Mouse (Mus musculus) brain, embryonic 18.5 days (tissue): ENCODE data around the gene Bcas1.

Experiments
- DNase-seq: peaks from one replicate; pipeline ENCODE4 v3.0.0-alpha.2; 2012; ENCODE audit warnings: low read depth, low spot score

Bcas1 gene

GRCm38 (mm10) chr2:170349096-170349495, 78.5 kb downstream of the Bcas1 start:
- no peak for DNase-seq

DNA sequence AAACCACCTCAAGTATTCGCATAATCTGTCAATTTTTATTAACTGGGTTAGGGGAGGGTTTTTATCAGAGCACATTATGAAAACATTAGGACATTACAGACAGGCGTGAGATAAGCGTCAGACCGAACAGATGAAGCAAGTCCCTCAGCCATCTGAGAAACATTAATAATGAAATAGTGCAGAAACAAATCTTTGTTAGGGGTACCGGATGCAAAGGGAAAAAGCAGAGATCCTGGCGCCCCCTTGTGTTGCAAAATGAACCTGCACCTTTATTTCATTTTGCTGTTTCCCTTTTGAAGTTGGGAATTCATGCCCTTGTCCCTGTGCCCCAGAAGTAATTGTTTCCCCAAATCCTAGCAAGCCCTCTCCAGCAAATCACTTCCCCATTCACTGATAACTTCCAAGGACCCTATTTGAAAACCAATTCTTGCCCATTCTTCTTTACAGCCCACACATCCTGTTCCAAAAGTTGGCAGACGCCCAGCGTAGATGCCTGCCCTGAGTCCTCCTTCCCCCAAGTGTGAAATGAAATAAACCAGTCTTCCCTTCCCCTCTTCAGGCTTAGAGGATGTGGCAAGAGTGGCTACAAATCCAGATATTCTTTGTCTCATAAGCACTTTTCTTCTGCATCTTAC, 80.4 kb downstream of the Bcas1 start:
- DNase-seq: no peak

DNA sequence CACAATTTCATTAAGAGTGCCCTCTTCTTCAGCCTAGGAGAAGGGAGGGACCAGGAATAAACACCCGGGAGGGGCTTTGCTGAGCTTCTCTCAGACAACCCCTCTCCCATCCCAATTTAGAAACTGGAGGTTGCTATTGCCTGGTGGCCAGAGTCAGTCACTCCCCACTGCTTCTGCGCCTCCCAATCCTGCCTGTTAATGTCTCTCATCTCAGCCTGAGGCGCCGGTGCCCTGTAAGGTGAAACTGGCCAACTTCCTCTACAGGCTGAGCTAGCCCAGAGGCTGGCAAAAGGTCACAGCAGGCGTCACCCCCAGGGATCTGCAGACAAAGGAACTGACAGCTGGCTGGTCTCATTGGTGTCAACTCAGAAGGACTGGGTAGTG, 82.2 kb downstream of the Bcas1 start:
- no peak for DNase-seq

- no peak for DNase-seq
These were observed 82.9 kb downstream of the Bcas1 start for GRCm38 (mm10) chr2:170344502-170345409.

DNA sequence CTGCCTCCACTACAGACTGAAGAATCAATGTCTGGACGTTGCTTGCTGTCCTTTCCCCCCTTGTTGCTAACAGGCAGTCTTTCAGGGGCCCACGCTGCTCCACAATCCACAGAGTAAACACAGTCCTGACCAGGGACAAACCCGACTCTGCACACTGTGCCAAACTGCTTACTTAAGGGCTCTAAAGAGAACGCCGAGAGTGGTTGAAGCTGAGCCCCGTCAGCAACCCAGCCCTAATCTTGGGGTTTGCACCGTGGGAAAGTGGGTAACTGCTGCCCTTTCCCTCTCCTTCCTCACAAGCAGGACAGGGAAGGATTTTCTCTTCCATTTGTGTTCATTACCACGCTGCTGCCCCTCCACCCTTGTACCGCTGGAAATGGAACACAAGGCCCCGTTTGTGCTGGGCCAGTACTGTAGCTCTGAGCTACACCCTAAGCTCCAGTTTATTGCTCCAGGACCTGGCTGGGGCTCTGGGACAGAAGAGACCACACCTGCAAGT, 83.8 kb downstream of the Bcas1 start:
- no peak for DNase-seq

DNA sequence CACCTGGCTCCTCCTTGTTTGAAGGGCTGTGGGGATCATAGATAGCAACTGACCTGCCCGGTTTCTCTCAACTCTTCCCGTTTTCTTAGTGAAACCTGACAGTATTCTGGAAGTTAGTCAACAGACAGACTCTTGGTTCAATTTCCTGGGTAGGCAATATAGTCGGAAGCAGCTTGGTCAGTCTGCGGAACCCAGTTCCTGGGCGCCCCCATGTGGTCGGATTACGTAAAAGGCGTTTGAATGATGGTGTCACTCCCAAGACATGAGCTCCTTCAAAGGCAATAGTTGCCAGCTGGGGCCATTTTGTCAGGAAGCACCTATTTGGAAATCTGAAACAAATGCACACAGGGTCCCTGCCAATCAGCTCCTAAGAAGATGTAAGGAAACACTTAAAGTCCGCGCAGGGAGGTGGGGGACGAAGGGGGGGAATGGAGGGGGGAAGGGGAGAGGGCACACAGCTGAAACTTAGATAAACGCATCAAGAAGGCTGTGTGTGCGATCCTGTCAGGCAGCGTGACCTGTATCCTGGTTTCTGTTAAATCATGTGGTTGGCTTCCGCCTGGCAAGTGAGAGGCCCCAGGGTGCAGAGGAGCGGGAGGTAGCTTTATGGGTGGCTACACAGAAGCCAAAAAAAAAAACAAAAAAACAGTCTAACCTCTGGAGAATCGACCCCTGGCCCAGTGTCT, 84.4 kb downstream of the Bcas1 start:
- no peak for DNase-seq

DNA sequence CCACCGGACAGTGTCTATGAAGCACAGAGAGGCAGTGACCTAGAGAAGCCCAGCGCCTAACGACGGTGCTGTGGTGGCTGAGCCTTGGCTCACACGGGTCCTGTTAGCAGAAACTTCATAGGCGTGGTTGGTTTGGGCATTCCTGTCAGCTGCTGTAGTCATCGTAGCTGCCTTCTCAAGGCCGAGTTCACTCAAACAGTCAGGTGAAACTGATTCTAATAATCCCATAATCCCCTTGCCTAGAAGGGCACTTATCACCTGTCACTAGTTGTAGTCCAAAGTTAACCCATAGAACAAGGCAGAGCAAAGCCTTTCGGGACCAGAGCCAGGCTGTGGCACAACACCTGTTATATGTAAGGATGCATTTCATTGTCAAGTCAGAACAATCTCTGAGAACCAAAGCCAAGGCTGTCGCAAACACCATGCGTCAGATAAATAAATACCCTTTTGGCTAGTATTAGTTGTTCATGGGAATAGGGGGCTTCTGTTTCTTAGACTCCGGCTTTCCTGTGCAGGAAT, 85.3 kb downstream of the Bcas1 start:
- no peak for DNase-seq

- DNase-seq: no peak
These were observed 86.5 kb downstream of the Bcas1 start for GRCm38 (mm10) chr2:170341179-170341578.

- DNase-seq: no peak
These were observed 91.3 kb downstream of the Bcas1 start for GRCm38 (mm10) chr2:170336266-170336760.

GRCm38 (mm10) chr2:170335168-170335567, 92.5 kb downstream of the Bcas1 start:
- DNase-seq: no peak

- no peak for DNase-seq
These were observed 95.8 kb downstream of the Bcas1 start for GRCm38 (mm10) chr2:170331870-170332269.

DNA sequence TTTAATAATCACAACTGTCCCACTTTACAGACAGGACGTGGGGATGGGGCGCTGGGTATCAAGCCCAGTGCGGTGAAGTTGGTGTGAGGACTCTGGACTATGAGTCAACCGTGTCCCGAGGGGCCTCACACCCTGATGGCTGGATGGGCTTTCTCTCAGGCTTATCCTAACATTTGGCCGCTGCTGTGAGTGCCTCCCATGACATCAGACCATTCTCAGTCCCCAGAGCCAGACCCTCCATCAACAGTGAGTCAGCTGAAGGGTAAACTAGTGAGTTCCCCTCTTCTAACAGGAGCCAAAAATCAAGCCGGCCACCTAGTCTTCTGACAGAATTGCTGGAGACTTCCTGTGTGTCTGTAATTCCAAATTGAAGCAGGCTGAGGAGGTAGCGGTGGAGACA, 97.2 kb downstream of the Bcas1 start:
- DNase-seq: no peak

- DNase-seq: no peak
These were observed 97.7 kb downstream of the Bcas1 start for GRCm38 (mm10) chr2:170329921-170330320.

GRCm38 (mm10) chr2:170323925-170324347, 103.7 kb downstream of the Bcas1 start:
- no peak for DNase-seq

GRCm38 (mm10) chr2:170322013-170322414, 105.6 kb downstream of the Bcas1 start:
- no peak for DNase-seq

DNA sequence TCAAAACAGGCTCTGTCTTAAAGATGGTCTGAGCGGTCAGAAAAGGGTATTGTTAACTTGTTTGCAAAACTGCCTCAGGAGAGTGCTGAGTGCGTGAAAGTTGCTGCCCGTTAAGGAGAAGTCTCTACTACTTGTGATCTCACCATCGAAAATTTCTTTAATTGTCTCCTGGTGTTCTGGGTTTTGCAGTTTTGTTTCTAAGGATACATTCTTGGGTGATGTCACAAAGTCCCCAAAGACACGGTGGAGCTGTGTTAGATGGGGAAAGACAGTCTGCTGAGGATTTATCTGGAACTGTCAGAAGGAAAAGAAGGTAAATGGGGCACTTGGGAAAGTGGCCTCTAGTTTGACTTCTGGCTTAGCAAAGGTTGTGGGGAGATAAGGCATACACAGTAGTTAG, 106.1 kb downstream of the Bcas1 start:
- DNase-seq: no peak

- no peak for DNase-seq
These were observed 107.8 kb downstream of the Bcas1 start for GRCm38 (mm10) chr2:170319533-170320463.

DNA sequence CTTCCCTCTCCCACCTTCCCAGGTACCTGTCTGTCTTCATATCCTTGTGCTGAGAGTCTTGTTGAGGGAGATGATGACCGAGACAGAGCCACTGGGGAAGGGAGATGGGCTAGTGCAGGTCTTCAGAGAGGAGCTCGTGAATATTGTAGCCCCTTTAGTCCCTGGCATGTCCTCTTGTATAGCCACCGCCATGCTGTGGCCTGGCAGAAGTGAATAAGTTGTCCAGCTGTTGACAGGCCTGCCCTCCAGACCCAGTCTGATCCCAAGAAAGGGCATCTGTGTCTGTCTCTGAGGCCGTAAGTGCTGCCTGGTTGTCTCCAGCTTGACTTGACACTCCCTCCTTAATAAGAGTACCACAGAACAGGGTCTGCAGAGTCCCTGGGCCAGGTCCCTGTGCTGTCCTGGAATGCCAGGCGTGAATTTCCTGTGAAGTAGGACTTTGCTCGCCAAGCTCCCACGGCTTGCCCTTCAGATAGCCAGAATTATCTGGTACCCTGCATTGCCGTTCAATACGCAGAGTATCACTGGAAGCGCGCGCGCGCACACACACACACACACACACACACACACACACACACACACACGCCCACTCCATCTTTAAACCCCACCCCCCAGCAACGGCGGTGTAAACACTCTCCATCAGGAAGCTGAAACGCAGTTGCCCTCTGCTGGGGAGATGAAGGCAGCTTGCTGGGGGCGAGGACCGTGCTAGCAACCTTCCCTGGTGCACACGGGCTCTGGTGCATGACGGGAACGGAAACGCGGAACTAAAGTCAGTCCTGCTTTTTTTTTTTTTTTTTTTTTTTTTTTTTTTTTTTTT, 108.7 kb downstream of the Bcas1 start:
- DNase-seq: peak; percentile 92

DNA sequence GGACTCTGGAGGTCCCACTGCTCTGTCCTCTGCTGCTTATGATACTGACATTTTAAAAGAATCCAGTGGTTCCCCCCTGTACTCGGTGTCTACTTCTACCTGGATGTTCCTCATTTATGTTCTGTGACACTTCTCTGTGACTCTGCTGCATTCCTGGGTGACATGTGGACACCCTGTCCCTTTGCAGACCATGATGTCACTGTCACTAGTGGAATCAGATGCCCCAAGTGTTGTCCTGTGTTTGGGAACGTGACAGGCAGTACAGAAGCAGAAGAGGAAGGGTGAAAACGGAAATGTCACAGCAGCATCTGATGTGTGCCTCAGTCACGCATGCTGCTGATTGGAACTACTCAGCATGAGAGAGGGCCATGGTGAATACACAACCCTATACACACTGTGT, 110.9 kb downstream of the Bcas1 start:
- DNase-seq: no peak

DNA sequence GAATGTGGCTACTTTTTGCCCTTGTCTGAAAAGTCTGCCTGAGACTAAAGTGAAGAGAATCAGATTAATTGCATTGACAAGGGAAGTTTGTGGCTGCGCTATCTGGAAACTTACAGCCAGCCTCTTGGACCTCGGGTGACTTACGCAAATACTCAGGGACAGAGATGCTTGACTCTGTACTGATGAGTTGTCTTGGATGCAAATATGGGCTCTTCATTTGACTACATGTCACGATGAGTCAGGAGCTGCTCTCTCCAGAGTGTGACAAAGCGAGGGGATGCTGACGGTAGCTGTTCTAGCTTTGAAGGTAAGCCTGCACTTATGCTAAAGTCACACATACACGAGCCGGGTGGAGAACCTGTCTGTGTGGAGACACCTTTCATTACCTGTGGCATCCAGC, 111.3 kb downstream of the Bcas1 start:
- no peak for DNase-seq
